Mouse (Mus musculus): Measurements from ENCODE around the gene Vipr2.

GRCm38 (mm10) chr12:116140605-116141004 is 63.1 kb downstream of the Vipr2 start:
- TF ChIP-seq CTCF (IDR thresholded peaks at IDR 0.05; ENCODE audit: insufficient read depth, low read length) (no peak), POLR2A (IDR thresholded peaks at IDR 0.05; ENCODE audit: borderline replicate concordance, extremely low read depth, low read depth, low read length) (no peak)
